ENCODE assay signal across 10 mouse cellular contexts in the genomic region with DNA sequence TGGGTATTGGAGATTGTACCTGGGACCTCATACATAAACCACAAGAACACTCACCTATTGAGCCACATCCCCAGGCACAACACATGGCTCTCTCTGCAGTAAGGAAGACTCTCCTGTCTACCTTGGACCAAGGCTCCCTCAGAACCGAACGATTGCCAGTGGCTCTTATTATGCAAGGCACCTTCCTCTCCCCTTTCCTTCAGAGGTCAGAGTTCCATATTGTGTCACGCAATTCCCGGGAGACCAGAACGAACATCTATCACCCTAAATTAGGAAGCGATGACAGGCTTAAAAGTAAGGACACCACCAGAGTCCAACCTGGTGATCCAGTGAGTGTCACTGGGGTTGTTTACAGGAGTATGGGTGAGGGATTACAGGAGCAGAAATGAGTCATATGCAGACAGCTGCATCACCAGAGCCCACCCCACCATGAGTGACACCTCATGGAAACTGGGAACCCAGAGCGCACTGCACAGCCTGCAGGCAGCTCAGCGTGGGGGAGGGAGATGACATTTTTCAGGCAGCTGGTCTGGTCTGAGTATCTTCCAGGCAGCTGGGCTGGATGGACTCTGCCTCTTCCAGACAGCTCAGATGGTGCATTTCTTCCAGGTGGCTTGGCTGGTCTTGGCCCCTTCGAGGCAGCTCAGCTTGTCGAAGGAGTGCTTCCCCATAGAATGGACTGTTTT. TPM values are rescaled to one million over a fixed set of nuclear protein-coding genes. Genes with fewer than 3 reads are reported as not detected.
DNase-seq lines count a peak whose midpoint lies in the region; ATAC-seq lines count a peak whose summit lies in the region.
"Had no signal": no experiment of that assay in that cellular context is flagged by ENCODE, and none has a peak within 500 bp of the region (broad histone marks: within the 10 kb centered on the region; RNA-seq: fewer than 3 reads in every experiment).

No protein-coding gene starts in this region.

- no peak for DNase-seq in embryonic facial prominence, embryonic 11.5 days (ENCODE audit: low spot score)
- no peak for DNase-seq in embryonic facial prominence, embryonic 10.5 days (ENCODE audit: low spot score)
- peak; percentile 31 for DNase-seq in NIH3T3 (ENCODE audit: low read depth)
- peak; percentile 76 to 82 for DNase-seq in heart, adult 9 months (ENCODE audit: low spot score in 2 of 2)
- DNase-seq in thymus, postnatal 4 days, result no peak
- no peak for DNase-seq in midbrain, embryonic 11.5 days (ENCODE audit: low spot score, missing footprints)
- DNase-seq: kidney, postnatal 25 days had no signal

- H3K27me3 ChIP-seq in embryonic facial prominence, embryonic 11.5 days (ENCODE audit: control insufficient read depth, insufficient read depth, low read length), result no peaks in the 10 kb centered on the region
- H3K27me3 ChIP-seq in embryonic facial prominence, embryonic 10.5 days (replicated peaks; ENCODE audit: low read depth, poor library complexity, severe bottlenecking), result peaks cover 27% of the 10 kb centered on the region
- no peaks in the 10 kb centered on the region for H3K27me3 ChIP-seq in lung, embryonic 16.5 days (ENCODE audit: control insufficient read depth, insufficient read depth, low read depth, low read length)
- no peaks in the 10 kb centered on the region for H3K27me3 ChIP-seq in midbrain, embryonic 11.5 days (ENCODE audit: control insufficient read depth, insufficient read depth, low read length)

- WGBS in embryonic facial prominence, embryonic 11.5 days, result 63% methylated on average over 10 of the region's 10 CpGs
- WGBS in embryonic facial prominence, embryonic 10.5 days, result 76% methylated on average over 10 of the region's 10 CpGs
- WGBS in lung, embryonic 16.5 days, result 49% methylated on average over 10 of the region's 10 CpGs
- WGBS in midbrain, embryonic 11.5 days, result 84% methylated on average over 10 of the region's 10 CpGs

- no peak overlapping the region for H3K9ac ChIP-seq in embryonic facial prominence, embryonic 11.5 days (replicated peaks; ENCODE audit: low read length)
- no peak overlapping the region for H3K9ac ChIP-seq in lung, embryonic 16.5 days (ENCODE audit: low read length)
- no peak overlapping the region for H3K9ac ChIP-seq in midbrain, embryonic 11.5 days (ENCODE audit: low read length)

- H3K4me3 ChIP-seq in embryonic facial prominence, embryonic 11.5 days (ENCODE audit: low read depth, low read length), result no peak overlapping the region
- no peak overlapping the region for H3K4me3 ChIP-seq in embryonic facial prominence, embryonic 10.5 days
- H3K4me3 ChIP-seq in lung, embryonic 16.5 days (ENCODE audit: low read length), result no peak overlapping the region
- no peak overlapping the region for H3K4me3 ChIP-seq in midbrain, embryonic 11.5 days (ENCODE audit: low read depth, low read length)
- H3K4me3 ChIP-seq: forebrain, embryonic 10.5 days had no signal

- no peaks in the 10 kb centered on the region for H3K9me3 ChIP-seq in embryonic facial prominence, embryonic 11.5 days (replicated peaks; ENCODE audit: control insufficient read depth, low read length)
- no peaks in the 10 kb centered on the region for H3K9me3 ChIP-seq in embryonic facial prominence, embryonic 10.5 days
- no peaks in the 10 kb centered on the region for H3K9me3 ChIP-seq in lung, embryonic 16.5 days (ENCODE audit: control insufficient read depth, low read length)
- H3K9me3 ChIP-seq in midbrain, embryonic 11.5 days (ENCODE audit: control insufficient read depth, low read length), result no peaks in the 10 kb centered on the region
- H3K9me3 ChIP-seq: forebrain, embryonic 10.5 days had no signal

- H3K4me1 ChIP-seq in embryonic facial prominence, embryonic 11.5 days (ENCODE audit: control insufficient read depth, insufficient read depth, low read length), result peaks cover 2% of the 10 kb centered on the region; the same call in 1 of the 2 replicates
- peaks cover 28% of the 10 kb centered on the region for H3K4me1 ChIP-seq in embryonic facial prominence, embryonic 10.5 days
- peaks cover 14% of the 10 kb centered on the region for H3K4me1 ChIP-seq in lung, embryonic 16.5 days (replicated peaks; ENCODE audit: control insufficient read depth, insufficient read depth, low read length)
- no peaks in the 10 kb centered on the region for H3K4me1 ChIP-seq in midbrain, embryonic 11.5 days (ENCODE audit: control insufficient read depth, insufficient read depth, low read length)

- H3K4me2 ChIP-seq in embryonic facial prominence, embryonic 11.5 days (ENCODE audit: low read depth, low read length), result no peak overlapping the region
- no peak overlapping the region for H3K4me2 ChIP-seq in lung, embryonic 16.5 days (ENCODE audit: low read depth, low read length)
- no peak overlapping the region for H3K4me2 ChIP-seq in midbrain, embryonic 11.5 days

- no peaks in the 10 kb centered on the region for H3K36me3 ChIP-seq in embryonic facial prominence, embryonic 11.5 days (replicated peaks; ENCODE audit: control insufficient read depth, insufficient read depth, low read depth, low read length)
- H3K36me3 ChIP-seq in embryonic facial prominence, embryonic 10.5 days (replicated peaks), result no peaks in the 10 kb centered on the region
- no peaks in the 10 kb centered on the region for H3K36me3 ChIP-seq in lung, embryonic 16.5 days (ENCODE audit: control insufficient read depth, insufficient read depth, low read length)
- H3K36me3 ChIP-seq in midbrain, embryonic 11.5 days (ENCODE audit: control insufficient read depth, insufficient read depth, low read length), result no peaks in the 10 kb centered on the region
- H3K36me3 ChIP-seq: forebrain, embryonic 10.5 days had no signal

- 0 out of 2 replicates have a peak, but pooled peaks have one; percentile 12 for ATAC-seq in embryonic facial prominence, embryonic 11.5 days (replicated peaks; ENCODE audit: insufficient number of reproducible peaks, low FRiP score, low TSS enrichment, low read depth)
- peak; percentile 17; the same call in 1 of the 2 replicates for ATAC-seq in lung, embryonic 16.5 days (ENCODE audit: low read depth)
- no peak for ATAC-seq in monocyte, adult 5-6 weeks (replicated peaks; ENCODE audit: insufficient number of reproducible peaks, low FRiP score, low TSS enrichment, poor library complexity, severe bottlenecking)
- ATAC-seq in midbrain, embryonic 11.5 days (ENCODE audit: low FRiP score), result no peak

- no peak overlapping the region for H3K27ac ChIP-seq in embryonic facial prominence, embryonic 11.5 days (replicated peaks; ENCODE audit: low read depth, low read length)
- no peak overlapping the region; the same call in 1 of the 2 replicates for H3K27ac ChIP-seq in embryonic facial prominence, embryonic 10.5 days (replicated peaks)
- H3K27ac ChIP-seq in lung, embryonic 16.5 days (ENCODE audit: low read length), result no peak overlapping the region
- no peak overlapping the region for H3K27ac ChIP-seq in midbrain, embryonic 11.5 days (ENCODE audit: low read depth, low read length)
- H3K27ac ChIP-seq: forebrain, embryonic 10.5 days had no signal

RNA-seq across cellular contexts. Expression of gene Heyl, which starts 7.5 kb away (rescaled TPM):
- 8.0 and 8.1 TPM in 2 replicates for polyA plus RNA-seq in embryonic facial prominence, embryonic 11.5 days (2014; fragmentation: Nextera tagmentation; extraction: Ambion mirVana)
- polyA plus RNA-seq in embryonic facial prominence, embryonic 10.5 days (2016; fragmentation: Nextera tagmentation; extraction: Ambion mirVana), result 13.4 and 13.5 TPM in 2 replicates
- 26.2 and 31.8 TPM in 2 replicates for polyA plus RNA-seq in lung, embryonic 16.5 days (2015; fragmentation: Nextera tagmentation; extraction: Ambion mirVana)
- 0.10 TPM in 1 of 3 replicates, not detected in the others for total RNA-seq in monocyte, adult 5-6 weeks (2017)
- polyA plus RNA-seq in midbrain, embryonic 11.5 days (2014; fragmentation: Nextera tagmentation; extraction: Ambion mirVana), result 6.8 and 7.7 TPM in 2 replicates

RNA-seq across cellular contexts. Expression of gene Nt5c1a, which starts 24.6 kb away (rescaled TPM):
- not detected in 2 replicates for polyA plus RNA-seq in embryonic facial prominence, embryonic 11.5 days (2014; fragmentation: Nextera tagmentation; extraction: Ambion mirVana)
- polyA plus RNA-seq in embryonic facial prominence, embryonic 10.5 days (2016; fragmentation: Nextera tagmentation; extraction: Ambion mirVana), result not detected in 2 replicates
- 0.18 TPM in 1 of 2 replicates, not detected in the other for polyA plus RNA-seq in lung, embryonic 16.5 days (2015; fragmentation: Nextera tagmentation; extraction: Ambion mirVana)
- total RNA-seq in monocyte, adult 5-6 weeks (2017), result not detected in 3 replicates
- polyA plus RNA-seq in midbrain, embryonic 11.5 days (2014; fragmentation: Nextera tagmentation; extraction: Ambion mirVana), result not detected in 2 replicates
- polyA plus RNA-seq: forebrain, embryonic 10.5 days had no signal

RNA-seq across cellular contexts. Expression of gene Pabpc4, which starts 36.3 kb away (rescaled TPM):
- polyA plus RNA-seq in embryonic facial prominence, embryonic 11.5 days (2014; fragmentation: Nextera tagmentation; extraction: Ambion mirVana), result 43.0 and 44.0 TPM in 2 replicates
- polyA plus RNA-seq in embryonic facial prominence, embryonic 10.5 days (2016; fragmentation: Nextera tagmentation; extraction: Ambion mirVana), result 54.9 and 59.4 TPM in 2 replicates
- 25.4 and 28.2 TPM in 2 replicates for polyA plus RNA-seq in lung, embryonic 16.5 days (2015; fragmentation: Nextera tagmentation; extraction: Ambion mirVana)
- total RNA-seq in monocyte, adult 5-6 weeks (2017), result 23.4 to 30.7 TPM (median 23.8 TPM) in 3 replicates
- 29.6 and 40.4 TPM in 2 replicates for polyA plus RNA-seq in midbrain, embryonic 11.5 days (2014; fragmentation: Nextera tagmentation; extraction: Ambion mirVana)

RNA-seq across cellular contexts. Expression of gene Hpcal4, which starts 42.8 kb away (rescaled TPM):
- polyA plus RNA-seq in embryonic facial prominence, embryonic 11.5 days (2014; fragmentation: Nextera tagmentation; extraction: Ambion mirVana), result 0.84 and 1.6 TPM in 2 replicates
- polyA plus RNA-seq in embryonic facial prominence, embryonic 10.5 days (2016; fragmentation: Nextera tagmentation; extraction: Ambion mirVana), result 0.60 and 0.95 TPM in 2 replicates
- polyA plus RNA-seq in lung, embryonic 16.5 days (2015; fragmentation: Nextera tagmentation; extraction: Ambion mirVana), result 0.16 and 0.19 TPM in 2 replicates
- not detected in 3 replicates for total RNA-seq in monocyte, adult 5-6 weeks (2017)
- polyA plus RNA-seq in midbrain, embryonic 11.5 days (2014; fragmentation: Nextera tagmentation; extraction: Ambion mirVana), result 0.38 and 0.94 TPM in 2 replicates

Comparison
In these comparisons a context has a peak if more than half of its experiments do, and no peak if none do; other contexts are left out.
1. ATAC-seq: peak in embryonic facial prominence, embryonic 11.5 days (single experiment) and lung, embryonic 16.5 days (single experiment); none in monocyte, adult 5-6 weeks (single experiment) and midbrain, embryonic 11.5 days (single experiment).
2. DNase-seq: peak in NIH3T3 (single experiment) and heart, adult 9 months (2 of 2); none in embryonic facial prominence, embryonic 11.5 days (single experiment), embryonic facial prominence, embryonic 10.5 days (single experiment), thymus, postnatal 4 days (single experiment) and midbrain, embryonic 11.5 days (single experiment).